Mouse (Mus musculus): ENCODE measurements around the gene Sorbs1. TPM values are rescaled to one million over a fixed set of nuclear protein-coding genes. Genes with fewer than 3 reads are reported as not detected.

Gene Sorbs1
- polyA plus RNA-seq, 1 experiment from 2014 or later, result 111 TPM

DNA sequence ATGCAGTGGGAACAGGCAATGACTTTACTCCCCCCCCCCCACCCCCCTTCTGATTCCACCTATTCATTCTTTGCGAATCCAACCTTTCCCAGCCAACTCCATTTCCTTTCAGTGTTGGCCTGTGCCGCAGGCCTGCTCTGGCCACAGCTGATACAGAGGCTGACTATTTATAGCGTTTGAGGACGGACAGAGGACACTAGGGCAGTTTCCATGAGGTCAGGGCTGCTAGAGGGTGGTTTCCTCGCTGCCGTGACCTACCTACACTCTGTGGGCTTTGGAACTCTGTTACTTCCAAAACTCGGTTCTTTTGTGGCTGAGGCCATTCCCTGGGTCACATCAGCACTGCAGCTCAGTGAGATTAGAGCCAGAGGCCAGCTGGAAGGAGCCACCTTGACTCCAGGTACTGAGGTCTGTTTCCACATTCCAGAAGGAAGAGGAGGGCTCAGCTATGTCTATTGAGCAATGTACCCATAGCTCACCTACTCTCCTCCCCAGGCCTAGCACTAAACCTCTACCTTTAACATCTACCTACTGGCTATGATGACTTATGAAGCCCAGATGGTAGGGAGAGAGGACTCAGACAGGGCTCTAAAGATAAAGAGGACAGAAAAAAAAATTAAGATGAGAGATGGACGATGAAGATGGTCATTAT, 235.1 kb downstream of the Sorbs1 start:
- TF ChIP-seq EP300 (optimal IDR thresholded peaks at IDR 0.05) (no peak), CTCF (IDR thresholded peaks at IDR 0.05; ENCODE audit: low read depth) (no peak)
- H3K9ac ChIP-seq (ENCODE audit: low read length), result no peak overlapping the region
- ATAC-seq (ENCODE audit: low FRiP score, low TSS enrichment), result no peak
- H3K4me1 ChIP-seq (replicated peaks; ENCODE audit: control insufficient read depth, insufficient read depth), result no peaks in the 10 kb centered on the region
- H3K36me3 ChIP-seq (ENCODE audit: control insufficient read depth, insufficient read depth, low read length), result no peaks in the 10 kb centered on the region
- no peak overlapping the region for H3K27ac ChIP-seq (replicated peaks)
- 79% methylated on average over 8 of the region's 8 CpGs for WGBS
- 0 out of 2 replicates have a peak, but pooled peaks cover 3% of the 10 kb centered on the region for H3K9me3 ChIP-seq (ENCODE audit: control insufficient read depth, low read length)
- H3K4me2 ChIP-seq (replicated peaks; ENCODE audit: low read depth), result no peak overlapping the region
- DNase-seq (ENCODE audit: low spot score), result no peak
- no peak overlapping the region for H3K4me3 ChIP-seq (ENCODE audit: low read depth, low read length)
- no peaks in the 10 kb centered on the region for H3K27me3 ChIP-seq (ENCODE audit: control insufficient read depth, insufficient read depth, low read length)

DNA sequence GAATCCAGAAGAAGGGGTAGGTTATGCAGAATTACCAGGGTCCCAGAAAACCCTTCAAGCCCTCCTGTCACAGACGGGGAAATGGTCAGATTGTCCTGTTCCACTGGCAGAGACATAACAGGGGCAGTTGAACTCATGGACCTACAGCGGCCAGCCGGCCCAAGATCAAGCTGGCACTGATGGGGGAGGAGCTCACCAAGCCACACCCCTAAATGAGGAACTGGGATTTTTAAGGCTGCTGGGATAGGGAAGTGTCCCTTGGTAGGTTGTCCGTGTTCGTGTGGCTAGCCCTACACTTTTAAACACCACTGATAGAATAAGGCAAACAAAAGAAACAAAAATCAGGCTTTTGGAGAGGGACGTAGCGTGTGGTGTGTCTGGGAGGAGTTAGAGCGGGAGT, 236.1 kb downstream of the Sorbs1 start:
- no peak for DNase-seq (ENCODE audit: low spot score)
- H3K4me2 ChIP-seq (replicated peaks; ENCODE audit: low read depth), result no peak overlapping the region
- no peak overlapping the region for H3K9ac ChIP-seq (ENCODE audit: low read length)
- TF ChIP-seq EP300 (optimal IDR thresholded peaks at IDR 0.05) (no peak), CTCF (IDR thresholded peaks at IDR 0.05; ENCODE audit: low read depth) (no peak)
- no peak overlapping the region for H3K4me3 ChIP-seq (ENCODE audit: low read depth, low read length)
- no peaks in the 10 kb centered on the region for H3K36me3 ChIP-seq (ENCODE audit: control insufficient read depth, insufficient read depth, low read length)
- H3K27ac ChIP-seq (replicated peaks), result no peak overlapping the region
- 0 out of 2 replicates have a peak, but pooled peaks have one; percentile 31 for ATAC-seq (ENCODE audit: low FRiP score, low TSS enrichment)
- H3K9me3 ChIP-seq (ENCODE audit: control insufficient read depth, low read length), result 0 out of 2 replicates have a peak, but pooled peaks cover 3% of the 10 kb centered on the region
- WGBS, result 86% methylated on average over 8 of the region's 8 CpGs
- H3K4me1 ChIP-seq (replicated peaks; ENCODE audit: control insufficient read depth, insufficient read depth), result no peaks in the 10 kb centered on the region
- no peaks in the 10 kb centered on the region for H3K27me3 ChIP-seq (ENCODE audit: control insufficient read depth, insufficient read depth, low read length)

DNA sequence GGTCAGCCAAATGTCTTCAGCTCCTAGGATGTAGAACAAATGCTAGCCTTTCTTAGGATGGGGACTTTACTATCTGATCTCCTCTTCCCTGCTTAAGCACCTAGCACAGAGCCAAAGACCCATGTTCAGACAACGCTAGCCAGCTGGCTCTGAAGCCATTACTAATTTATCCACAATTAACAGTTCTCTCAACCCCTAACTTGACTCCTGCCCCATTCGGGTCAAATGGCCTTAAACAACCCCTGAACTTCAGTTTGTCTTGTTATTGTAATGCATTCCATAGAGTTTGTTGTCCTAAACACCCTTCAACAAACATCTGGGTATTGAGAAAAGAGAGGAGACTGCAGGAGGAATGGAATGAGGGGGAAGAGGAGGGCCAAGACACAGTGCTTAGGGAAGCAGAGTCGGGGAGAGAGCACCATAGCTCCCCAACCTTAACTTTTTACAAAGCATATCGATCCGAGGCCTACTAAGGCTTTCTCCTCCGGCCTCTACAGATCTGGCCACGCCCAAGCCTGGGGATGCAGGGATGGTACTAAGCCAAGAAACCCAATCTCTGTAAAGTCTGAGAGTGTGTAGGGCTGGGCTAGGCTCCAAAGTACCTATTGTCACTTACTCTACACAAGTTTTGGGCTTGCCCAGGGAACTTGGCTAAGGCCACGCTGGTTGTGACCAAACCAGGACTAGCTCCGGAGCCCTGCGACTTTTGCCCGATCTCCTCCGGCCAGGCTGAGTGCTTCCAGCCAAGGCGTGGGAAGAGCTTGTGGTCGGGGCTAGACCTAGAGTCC, 238.0 kb downstream of the Sorbs1 start:
- Histone ChIP-seq H3K27me3 (ENCODE audit: control insufficient read depth, insufficient read depth, low read length) (no peaks in the 10 kb centered on the region), H3K36me3 (ENCODE audit: control insufficient read depth, insufficient read depth, low read length) (no peaks in the 10 kb centered on the region), H3K27ac (replicated peaks) (no peak overlapping the region), H3K9me3 (ENCODE audit: control insufficient read depth, low read length) (no peaks in the 10 kb centered on the region), H3K4me3 (ENCODE audit: low read depth, low read length) (no peak overlapping the region), H3K4me1 (replicated peaks; ENCODE audit: control insufficient read depth, insufficient read depth) (no peaks in the 10 kb centered on the region), H3K9ac (ENCODE audit: low read length) (no peak overlapping the region), H3K4me2 (replicated peaks; ENCODE audit: low read depth) (no peak overlapping the region)
- no peak for DNase-seq (ENCODE audit: low spot score)
- no peak for ATAC-seq (ENCODE audit: low FRiP score, low TSS enrichment)
- WGBS, result 72% methylated on average over 14 of the region's 14 CpGs
- TF ChIP-seq CTCF (IDR thresholded peaks at IDR 0.05; ENCODE audit: low read depth), result no peak
- no peak for TF ChIP-seq EP300 (optimal IDR thresholded peaks at IDR 0.05)

DNA sequence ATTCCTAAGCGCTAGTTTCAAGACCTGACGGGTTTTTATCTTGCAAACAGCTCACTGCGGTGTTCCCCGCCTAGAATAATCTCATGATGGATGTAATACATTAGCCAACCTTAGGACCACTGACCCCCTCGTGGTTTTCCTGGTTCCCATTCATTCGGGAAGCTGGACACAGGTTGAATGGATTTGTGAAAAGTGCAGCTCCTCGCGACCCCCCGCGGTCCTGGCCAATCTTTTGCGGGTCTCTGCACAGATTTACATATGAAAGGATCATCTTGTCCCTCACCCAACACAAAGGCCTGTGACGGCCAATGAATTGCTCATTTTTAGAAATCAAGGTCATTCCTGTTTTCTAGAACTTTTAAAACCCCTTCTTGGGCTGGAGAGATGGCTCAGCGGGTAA, 240.9 kb downstream of the Sorbs1 start:
- no peaks in the 10 kb centered on the region for H3K9me3 ChIP-seq (ENCODE audit: control insufficient read depth, low read length)
- no peaks in the 10 kb centered on the region for H3K36me3 ChIP-seq (ENCODE audit: control insufficient read depth, insufficient read depth, low read length)
- no peak overlapping the region for H3K4me3 ChIP-seq (ENCODE audit: low read depth, low read length)
- ATAC-seq (ENCODE audit: low FRiP score, low TSS enrichment), result no peak
- H3K4me2 ChIP-seq (replicated peaks; ENCODE audit: low read depth), result no peak overlapping the region
- no peaks in the 10 kb centered on the region for H3K27me3 ChIP-seq (ENCODE audit: control insufficient read depth, insufficient read depth, low read length)
- WGBS, result 49% methylated on average over 13 of the region's 13 CpGs
- H3K27ac ChIP-seq (replicated peaks), result no peak overlapping the region
- no peak overlapping the region for H3K9ac ChIP-seq (ENCODE audit: low read length)
- no peaks in the 10 kb centered on the region for H3K4me1 ChIP-seq (replicated peaks; ENCODE audit: control insufficient read depth, insufficient read depth)
- no peak for DNase-seq (ENCODE audit: low spot score)
- TF ChIP-seq CTCF (IDR thresholded peaks at IDR 0.05; ENCODE audit: low read depth), result no peak
- no peak for TF ChIP-seq EP300 (optimal IDR thresholded peaks at IDR 0.05)

DNA sequence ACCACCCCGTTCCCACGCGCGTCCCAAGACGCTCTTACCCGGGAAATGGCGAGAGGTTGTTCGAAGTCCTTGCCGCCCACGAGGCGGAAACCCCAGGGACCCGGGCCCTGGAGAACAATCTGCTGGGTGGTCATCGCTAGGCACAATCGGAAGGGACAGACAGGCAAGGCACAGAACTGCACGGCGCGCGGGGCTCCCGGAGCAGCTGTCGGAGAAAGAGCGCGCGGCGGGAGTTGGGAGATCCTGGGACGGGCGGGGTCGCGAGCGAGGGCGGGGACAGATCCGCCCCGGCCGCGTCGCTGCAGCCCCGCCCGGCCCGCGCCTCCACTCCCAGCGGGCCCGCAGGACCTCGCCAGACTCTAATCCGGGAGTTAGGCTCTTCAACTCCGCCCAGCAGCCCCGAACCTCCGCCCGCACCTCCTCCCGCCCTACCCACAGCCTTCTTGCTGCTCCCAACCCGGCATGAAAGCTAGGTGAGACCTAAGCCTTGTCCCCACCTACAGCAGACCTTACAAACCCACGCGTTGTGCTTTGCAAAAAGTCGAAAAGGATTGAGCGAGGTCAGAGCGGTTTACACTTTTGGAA, 242.2 kb downstream of the Sorbs1 start, which contains the start of gene Pdlim1:
Gene Pdlim1 (minus strand): TSS at position 535 of the 585 bp plus-strand sequence.
- peak; percentile 91 for ATAC-seq (ENCODE audit: low FRiP score, low TSS enrichment)
- under 1% methylated on average over 30 of the region's 54 CpGs for WGBS
- no peaks in the 10 kb centered on the region for H3K27me3 ChIP-seq (ENCODE audit: control insufficient read depth, insufficient read depth, low read length)
- DNase-seq (ENCODE audit: low spot score), result peak; percentile 91
- H3K4me2 ChIP-seq (replicated peaks; ENCODE audit: low read depth), result peak within 1 kb of the TSS; percentile 81
- H3K4me3 ChIP-seq (ENCODE audit: low read depth, low read length), result peak within 1 kb of the TSS; percentile 78
- peak within 1 kb of the TSS; percentile 86 for H3K27ac ChIP-seq (replicated peaks)
- H3K4me1 ChIP-seq (replicated peaks; ENCODE audit: control insufficient read depth, insufficient read depth), result no peaks in the 10 kb centered on the region
- TF ChIP-seq EP300 (optimal IDR thresholded peaks at IDR 0.05) (no peak), CTCF (IDR thresholded peaks at IDR 0.05; ENCODE audit: low read depth) (no peak)
- H3K36me3 ChIP-seq (ENCODE audit: control insufficient read depth, insufficient read depth, low read length), result no peaks in the 10 kb centered on the region
- peak within 1 kb of the TSS; percentile 85 for H3K9ac ChIP-seq (ENCODE audit: low read length)
- no peaks in the 10 kb centered on the region for H3K9me3 ChIP-seq (ENCODE audit: control insufficient read depth, low read length)

All from stomach, postnatal 0 days (tissue).